Mouse (Mus musculus) layer of hippocampus, adult 9-10 months (tissue): ENCODE measurements at regions not wholly inside any gene's neighbourhood (a gene's known extent, or its start where the extent isn't known, plus 50 kb on each side); places are given as distances from the start of the nearest gene placed in this dataset.
"Not testable (repeated sequence)": the region's sequence is repeated elsewhere in the genome, so short reads cannot be mapped to it uniquely, and the experiment has no call there.

Source experiments
- DNase-seq: peaks from one replicate; pipeline ENCODE4 v3.0.0; 2022; ENCODE audit warnings: low spot score

DNA sequence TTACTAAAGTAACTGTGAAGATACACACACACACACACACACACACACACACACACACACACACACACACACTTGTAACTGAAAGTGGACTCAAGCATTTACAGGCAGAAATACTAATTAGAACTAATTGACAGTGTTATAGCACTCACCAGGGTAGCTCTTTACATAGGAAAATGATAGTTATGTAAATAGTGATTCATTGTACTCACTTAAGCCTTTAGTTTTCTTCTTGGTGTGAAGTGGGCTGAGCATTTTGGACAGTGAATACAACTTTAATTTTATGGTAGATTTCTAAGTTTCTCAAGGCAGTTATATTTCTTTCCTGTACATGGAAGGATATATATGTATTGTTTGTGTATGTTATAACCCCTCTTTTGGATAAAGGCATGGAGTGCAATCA is 704.5 kb upstream of the Nr2f1 start:
- no peak for DNase-seq

DNA sequence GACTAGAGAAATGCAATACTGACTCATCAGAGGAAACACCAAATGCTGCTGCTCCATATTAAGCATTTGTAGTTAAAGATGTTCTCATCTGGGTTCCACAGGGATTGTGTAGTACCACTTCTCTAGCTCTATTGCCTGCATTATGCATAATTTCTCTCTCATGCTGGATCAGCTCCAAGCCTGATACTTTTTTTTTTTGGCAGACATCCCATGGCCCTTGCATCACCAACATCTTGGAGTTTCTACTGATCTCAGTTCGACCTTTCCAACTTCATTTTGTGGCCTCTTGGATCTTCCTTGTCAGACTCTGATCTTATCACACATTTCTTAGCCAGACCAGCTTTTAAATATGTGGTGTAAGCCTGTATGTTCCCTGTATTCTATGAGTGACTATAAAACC is 701.1 kb upstream of the Nr2f1 start:
- no peak for DNase-seq

DNA sequence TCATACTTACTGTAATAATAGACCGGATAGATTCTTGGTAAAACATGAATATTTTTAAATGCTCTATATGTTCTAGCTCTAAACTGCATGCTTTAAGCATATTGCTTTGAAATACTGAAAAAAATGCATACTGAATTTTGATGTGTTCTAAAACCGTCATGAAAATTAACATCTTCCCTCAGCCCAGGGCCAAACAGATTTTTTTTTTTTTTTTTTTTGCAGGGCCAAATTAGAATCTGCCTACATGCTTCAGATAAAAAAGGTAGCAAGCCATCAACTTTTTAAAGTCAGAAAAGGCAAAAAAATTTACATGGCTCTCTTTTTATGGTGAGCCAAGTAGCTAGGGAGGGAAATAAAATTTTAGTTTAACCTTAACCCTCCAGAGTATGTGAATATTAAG is 692.7 kb upstream of the Nr2f1 start:
- DNase-seq, result no peak

DNA sequence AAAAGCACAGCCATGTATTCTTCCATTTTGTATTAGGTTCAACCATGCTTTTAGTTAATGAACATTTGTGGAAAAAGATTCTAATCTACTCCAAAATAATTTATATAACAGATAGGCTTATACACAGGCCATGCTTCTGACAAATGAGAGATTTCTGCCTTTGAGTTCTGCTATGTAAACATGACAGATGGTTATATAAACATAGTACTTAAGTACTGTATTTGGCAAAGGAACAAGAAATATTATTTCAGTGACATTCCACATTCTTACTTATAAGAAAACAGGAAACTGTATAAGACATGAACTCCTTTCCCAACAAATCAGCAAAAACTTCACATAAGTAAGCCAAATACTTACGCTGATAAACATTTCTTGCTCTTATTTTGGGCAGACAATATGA is 683.5 kb upstream of the Nr2f1 start:
- no peak for DNase-seq

DNA sequence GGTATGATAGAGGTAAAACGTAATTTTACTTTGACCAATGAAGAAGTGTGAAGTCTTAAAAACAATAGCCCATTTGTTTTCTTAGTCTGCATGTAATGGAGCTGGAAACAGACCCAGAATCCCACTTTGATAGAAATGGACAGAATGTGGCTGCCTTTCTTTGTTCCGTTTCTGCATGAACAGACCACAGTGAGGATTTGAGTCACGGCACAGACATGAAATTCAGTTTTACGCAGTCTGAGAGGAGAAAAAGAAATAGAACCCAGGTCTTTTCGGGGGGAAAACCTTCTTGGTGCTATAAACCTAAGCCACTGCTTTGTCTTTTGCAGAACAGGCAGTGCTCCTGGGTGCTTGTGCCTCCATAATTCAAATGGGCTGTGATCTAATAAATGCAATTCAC is 673.0 kb upstream of the Nr2f1 start:
- DNase-seq, result no peak

DNA sequence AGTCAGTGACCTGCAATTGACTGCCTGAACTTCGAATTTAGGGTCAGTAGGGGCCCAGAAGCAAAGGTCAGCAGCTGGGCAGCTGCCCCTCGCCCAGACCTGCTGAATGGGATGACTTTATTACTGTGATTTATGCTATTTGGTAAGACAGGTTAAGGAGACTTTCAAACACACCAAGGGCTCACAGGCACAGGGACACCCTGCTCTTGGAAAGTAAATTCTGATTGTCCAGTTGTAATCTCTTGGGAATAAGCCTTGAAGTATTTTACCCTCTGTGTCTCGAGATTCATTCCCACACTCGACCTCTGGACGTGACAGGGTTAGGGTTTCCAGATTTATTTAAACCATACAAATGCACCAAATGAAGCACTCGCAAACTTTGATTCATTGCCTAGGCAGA is 672.4 kb upstream of the Nr2f1 start:
- DNase-seq, result no peak

DNA sequence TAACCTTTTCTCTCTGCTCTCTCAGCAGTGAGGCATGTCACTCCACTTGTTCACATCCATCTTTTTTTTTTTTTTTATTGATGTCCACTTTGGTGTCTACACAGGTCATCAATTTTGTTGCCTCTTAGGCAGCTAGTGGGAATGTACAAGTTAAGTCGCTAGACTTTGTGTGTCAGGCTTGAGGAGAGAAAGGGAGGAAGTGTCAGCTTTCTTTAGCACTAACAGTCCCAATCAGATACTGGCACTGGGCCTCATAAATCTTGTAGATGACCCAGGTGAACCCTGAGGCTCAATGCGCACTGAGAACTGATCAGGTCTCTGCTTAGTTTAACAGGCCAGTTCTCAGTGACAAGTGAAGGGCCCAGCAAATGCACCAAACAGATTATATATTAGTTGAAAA is 671.7 kb upstream of the Nr2f1 start:
- no peak for DNase-seq

DNA sequence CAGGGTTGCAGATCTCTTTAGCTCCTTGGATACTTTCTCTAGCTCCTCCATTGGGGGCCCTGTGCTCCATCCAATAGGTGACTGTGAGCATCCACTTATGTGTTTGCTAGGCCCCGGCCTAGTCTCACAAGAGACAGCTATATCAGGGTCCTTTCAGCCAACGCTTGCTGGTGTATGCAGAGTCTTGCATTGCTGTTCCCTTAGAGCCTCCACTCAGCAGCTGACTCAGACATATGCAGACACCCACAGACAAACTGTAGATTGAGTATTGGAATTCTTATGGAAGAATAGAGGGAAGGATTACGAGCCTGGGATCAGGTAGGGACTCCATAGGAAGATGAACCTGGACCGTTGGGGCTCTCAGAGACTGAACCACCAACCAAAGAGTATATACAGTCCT is 624.8 kb upstream of the Nr2f1 start:
- not testable (repeated sequence) for DNase-seq

DNA sequence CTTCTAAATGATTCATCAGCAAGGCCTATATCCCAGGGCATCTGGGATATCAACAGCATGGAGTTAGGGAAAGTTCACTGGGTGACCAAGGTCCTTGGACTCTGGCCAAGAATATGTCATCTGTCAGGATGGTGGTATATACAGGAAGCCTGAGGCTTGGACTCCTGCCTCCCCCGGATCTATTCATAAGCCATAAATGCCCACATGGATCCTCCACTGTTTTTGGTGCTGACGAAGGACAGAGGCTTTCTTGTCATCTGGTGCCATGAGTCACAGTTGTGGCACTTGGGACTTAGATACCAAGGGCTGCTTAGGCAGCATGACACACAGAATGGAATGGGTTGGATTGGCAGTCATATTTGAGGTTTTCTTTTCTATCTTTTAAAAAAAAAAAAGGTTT is 610.1 kb upstream of the Nr2f1 start:
- DNase-seq, result no peak

DNA sequence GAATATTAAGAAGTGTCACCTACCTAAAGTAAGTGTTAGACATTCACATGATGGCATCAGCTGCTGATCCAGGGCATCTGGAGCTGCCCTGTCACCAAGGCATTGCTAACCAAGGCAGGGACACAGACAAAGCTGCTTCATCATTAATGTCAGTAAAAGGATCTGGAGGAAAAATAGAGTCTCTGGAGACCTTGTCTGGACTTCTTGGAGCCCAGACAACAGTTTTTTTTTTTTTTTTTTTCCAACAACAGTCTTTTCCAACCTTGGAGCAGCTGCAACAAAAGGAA is 603.2 kb upstream of the Nr2f1 start:
- DNase-seq, result no peak

DNA sequence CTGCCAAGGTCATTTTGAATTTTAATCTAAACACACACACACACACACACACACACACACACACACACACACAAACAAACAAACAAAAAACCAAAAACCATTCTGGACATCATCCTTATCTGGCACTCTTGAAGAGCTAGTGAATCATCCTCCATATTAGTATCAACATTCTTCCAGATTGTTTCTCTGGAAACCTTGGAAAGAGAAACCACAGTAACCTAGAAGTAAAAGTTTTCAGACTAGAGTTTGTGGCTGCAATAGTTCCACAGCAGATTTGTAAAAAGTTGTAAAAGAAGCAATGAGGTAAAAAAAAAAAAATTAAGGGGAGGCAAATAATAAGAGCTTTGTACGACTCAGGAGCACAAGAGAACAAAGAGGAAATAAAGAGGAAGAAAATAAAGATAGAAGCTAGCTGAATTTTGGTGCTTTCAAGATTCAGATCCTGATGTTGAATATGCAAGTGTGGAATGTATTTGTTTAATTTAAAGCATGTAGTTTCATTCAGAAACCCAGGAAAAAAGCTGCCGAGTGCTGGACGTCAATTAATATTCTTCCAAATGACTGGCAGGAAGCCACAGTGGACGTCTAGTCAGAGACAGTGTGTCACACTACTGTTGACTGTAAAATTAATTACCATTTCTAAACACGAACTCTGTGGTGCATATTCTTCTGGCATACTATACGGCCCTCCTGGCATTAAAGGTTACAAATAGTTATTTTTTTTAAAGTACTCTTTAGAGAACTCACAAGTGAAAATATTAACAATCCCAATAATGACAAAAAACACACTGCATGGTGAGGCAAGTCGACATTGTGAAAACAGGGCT is 602.7 kb upstream of the Nr2f1 start:
- DNase-seq, result no peak

DNA sequence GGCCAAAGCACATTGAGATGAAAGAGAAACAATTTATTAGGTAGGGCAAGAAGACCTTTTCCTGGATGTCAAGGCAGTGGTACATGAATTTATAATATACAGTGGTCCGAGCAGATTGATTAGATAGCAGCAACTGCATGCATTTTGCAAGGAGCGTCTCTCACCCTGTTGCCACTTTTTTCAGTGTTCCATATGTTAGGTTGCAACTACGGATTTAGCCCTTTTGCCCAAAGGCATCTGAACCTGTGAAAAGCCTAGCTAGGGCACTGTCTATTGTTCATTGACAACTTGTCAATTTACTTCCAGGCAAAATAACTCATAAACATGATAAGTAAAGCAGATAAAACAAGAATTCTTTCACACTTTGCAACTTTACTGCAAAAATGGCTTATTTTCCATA is 600.1 kb upstream of the Nr2f1 start:
- DNase-seq, result no peak

DNA sequence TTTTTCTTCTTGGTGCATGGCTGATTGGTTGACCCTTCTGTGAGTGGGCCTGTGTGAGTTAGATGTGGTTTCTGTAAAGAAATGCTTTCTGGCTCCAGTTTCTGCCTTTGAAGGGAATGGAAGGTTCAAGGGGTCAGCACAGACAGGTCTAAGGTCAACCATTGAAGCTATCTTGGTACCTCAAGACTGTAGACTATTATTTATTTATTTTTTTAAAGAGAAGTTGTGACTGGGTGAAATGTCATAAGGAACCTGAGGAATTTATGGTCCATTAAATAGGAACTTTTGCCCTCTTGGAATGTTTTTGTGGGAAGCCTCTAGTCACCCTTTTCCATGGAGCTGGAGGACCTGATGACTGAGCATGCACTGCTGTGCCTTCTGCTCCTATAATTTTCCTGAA is 595.7 kb upstream of the Nr2f1 start:
- DNase-seq, result no peak

DNA sequence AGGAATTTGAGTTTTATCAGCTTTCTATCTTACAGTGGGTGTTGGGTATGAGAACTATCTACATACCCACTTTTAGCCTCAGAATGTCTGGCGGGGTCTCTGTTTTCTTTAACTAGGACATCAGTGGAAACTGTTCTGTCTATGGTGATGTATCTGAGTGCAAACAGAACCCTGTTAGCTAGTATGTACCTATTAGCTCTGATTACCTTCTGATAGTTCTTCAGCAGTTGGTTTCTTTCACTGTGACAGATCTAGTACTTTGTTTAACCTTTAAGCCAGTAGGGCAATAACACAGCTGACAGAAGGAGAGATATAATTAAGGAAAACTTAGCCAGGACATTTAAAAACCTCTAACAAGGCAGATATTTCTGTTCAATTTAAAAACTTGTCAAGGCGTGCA is 584.7 kb upstream of the Nr2f1 start:
- DNase-seq, result no peak

DNA sequence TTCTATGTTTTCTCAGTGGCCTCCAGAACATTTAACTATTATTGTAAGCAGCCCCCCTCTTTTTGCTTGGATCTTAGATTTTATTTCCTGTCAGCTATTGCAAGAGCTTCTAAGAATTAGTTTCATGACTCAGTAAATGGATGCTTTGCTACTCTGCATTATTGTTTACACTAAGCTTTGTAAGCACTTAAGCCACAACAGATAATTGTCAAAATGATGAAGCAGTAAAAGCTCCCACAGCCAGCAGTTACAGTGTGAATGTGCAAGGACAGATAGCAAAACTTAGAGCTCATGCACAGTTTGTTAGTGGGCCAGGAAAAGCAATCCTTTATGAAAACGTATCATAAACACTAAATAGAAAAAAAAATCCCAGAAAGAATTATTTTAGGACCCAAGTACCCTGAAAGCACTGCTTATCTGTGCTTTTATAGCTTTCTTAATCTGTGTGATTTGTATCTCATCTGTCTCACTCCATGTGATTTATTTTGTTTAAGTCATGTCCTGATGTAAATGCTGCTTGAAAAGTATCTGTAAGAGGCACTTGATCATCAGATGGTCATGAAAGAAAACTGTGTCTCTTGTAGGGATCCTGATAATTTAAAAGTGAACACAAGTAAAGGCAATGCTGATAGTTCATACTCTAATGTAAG is 584.2 kb upstream of the Nr2f1 start:
- DNase-seq, result no peak
